Mouse (Mus musculus) ovary, postnatal 10 days (tissue): ENCODE results near the gene Vrk2.
A peak's percentile ranks its signal among the peaks of the same experiment; 100 is the strongest.

ENCODE experiments used
- DNase-seq: peaks from one replicate; pipeline ENCODE4 v3.0.0; 2022; ENCODE audit warnings: low spot score

Vrk2 gene

DNA sequence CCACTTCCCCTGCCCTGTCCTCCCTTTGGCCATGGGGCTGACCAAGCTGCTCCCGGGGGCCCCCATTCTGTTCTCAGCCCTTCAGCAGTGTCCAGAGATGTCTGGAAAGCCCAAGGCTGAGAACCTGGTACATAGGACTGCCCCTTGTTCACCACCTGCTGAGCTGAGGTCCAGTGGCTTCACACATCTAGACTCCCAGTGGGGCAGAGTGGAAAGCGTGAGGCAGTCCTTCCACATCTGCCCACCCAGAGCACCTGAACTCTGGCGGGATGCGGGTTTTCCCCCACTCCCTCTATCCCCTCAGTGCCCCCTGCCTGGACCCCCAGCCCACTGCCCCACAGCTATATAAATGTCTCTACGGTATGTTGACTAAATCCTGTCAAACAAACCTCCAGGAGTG lies 56.0 kb downstream of the Vrk2 start:
- DNase-seq = no peak

DNA sequence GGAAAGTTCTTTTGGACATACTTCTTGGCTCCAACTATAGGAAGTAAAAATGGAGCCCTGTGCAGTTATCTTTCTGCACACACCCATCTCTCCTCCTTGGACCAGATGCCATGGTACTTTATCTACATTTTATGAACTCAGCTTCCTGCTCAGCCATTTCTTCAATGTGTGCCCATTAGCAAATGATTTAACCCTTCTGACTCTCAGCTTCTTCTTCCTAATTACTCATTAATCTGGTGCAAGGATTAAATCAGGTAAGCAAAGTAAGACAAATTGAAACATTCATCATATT lies 60.0 kb downstream of the Vrk2 start:
- no peak for DNase-seq

DNA sequence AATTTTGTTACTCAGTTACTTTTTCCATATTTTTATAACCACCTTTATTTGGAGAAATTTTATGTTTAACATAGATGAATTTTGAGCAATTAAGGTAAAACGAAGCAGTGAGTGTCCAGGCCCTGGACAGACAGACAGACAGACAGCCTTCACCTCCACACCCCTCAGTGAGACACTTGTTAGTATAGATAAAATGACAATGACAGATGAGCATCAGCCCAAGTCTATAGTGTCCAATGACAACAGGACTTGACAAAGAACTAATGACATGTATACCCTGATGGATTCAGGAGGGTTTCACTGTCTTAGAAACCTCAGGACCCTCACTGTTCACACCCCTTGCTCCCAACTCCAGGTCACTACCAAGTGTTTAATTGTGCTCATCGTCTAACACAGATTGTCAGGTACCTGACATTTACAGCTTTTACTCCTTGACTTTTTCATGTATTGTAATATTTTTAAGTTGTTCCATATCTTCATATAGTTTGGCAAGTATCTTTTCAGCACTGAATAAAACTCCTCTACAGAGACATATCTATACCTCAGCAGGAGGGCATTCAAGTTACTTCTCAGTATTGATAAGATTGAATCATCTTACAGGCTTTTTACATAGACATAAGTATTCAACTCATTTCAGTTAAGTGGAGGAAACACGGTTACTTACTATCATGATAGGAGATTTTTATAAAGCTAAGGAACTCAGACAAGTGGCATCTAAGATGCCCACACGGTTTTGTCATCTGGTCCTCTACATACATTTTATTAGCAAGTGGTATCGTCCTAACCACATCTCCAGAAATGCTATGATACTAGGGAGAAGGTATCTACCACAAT lies 60.6 kb downstream of the Vrk2 start:
- no peak for DNase-seq

DNA sequence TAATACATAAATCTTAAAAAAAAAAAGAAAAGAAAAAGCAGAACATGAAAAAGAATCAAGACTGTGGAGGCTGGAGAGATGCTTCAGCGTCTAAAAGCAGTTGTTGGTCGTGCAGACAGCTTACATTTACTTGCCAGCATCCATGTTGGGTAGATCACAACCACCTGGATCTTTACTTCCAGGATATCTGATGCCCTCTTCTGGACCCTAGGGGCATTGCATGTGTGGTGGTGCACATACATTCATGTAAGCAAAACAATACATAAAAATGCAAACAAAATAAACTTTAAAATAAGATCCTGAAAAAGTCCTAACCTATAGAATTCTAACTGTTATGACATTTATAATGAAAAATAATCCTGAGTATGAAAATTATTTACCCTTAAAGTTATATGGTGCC lies 66.9 kb downstream of the Vrk2 start:
- DNase-seq = no peak

DNA sequence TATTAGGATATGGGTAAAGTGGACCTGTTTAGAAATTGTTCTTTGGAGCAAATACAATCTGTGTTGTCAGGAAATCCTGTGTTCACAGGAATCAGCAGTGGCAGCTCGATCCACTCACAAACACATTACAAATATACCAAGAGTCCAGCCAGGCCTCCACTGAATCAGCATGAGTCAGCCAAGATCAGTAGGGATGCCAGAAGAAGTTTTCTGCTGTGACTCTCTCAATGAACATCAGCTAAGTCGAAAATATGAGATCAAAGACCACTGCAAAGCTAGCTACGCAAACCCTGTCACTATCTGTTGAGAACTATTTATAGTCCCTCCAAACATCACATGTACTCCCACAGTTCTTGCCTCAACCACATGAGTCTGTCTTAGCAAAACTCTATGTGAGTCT lies 74.8 kb downstream of the Vrk2 start:
- DNase-seq = no peak

DNA sequence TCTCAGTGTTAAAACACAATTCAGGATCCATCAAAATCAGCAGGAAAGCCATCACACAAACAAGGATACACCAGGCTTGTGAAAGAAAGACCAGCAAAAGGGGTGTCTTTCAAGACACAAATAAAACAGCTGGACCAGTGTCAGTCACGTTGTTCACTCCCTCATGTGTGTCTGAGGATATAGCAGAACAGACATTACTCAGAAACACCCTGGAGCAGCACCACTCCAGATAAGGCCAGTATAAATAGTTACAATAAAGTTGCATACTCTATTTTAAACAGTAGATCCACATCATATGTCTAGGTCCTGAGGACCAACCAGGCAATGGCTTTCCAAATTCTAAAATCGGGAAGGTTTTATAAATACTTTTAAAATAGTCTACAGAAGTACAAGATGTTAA lies 77.7 kb downstream of the Vrk2 start:
- no peak for DNase-seq

DNA sequence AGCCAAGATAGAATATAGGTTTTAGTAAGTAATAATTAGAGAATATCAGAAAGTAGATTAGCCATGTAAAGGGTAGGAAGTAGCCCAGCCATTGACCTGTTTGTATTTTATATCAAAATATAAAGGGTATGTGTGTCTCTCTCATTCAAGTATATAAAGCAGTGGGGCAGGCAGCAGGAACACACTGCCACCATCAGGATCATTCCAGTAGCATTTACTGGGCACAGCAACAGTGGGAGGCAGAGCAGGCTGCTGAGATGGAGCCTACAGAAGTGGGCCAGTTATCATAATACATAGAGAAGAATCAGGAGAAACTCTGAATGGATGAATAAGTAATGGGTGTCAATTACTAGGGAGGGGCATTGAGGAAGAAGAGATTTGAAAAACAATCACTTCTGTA lies 80.1 kb downstream of the Vrk2 start:
- no peak for DNase-seq

DNA sequence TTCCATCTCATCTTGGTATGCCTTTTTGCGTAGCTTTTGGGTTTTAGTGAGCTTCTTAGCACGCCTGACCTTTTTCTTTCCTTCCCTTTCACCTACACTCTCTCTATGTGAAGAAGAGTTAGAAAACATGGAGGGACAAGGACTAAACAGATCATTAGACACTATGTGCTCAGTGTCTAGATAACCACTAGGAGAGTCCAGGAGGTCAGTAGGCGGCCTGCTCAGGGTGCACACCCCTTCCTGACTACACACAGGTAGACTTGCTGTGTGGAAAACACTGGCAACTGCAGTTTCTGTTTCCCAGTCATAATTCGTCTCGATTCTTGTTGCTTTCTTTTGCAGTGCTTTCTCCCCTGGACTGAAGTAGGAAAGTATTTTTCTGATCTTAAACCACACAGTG lies 97.8 kb downstream of the Vrk2 start:
- DNase-seq = no peak

DNA sequence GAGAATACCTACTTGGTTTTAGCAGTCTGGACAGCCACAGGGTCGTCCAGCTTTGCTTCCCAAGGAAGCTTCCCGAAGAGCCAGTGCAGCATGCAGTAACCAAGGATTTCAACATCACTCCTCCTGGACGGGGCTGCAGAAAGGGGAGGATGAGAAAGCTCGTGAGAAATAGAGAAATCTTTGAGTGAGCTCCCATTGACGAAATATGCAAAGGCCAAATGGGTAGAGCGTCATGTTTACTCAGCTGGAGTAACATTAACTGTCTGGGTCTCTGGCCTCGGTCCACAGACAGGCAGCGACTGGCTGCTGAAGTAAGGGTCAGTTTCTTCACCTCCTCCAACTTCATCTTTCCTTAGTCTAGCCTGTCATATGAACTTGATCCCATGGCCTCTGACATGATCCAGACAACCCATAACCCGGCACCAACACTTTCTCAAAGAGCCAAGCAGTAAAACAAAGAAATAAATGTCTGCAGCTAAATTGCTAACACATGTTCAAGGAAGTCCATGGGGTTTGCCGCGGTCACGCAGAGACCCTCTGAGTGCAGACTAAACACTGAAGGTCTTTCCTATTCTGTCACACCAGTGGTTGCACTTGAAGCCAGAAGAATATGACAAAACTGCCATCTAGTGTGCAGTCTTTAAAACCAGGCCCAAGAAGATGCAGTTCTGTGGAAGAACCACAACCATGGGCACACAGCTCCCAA lies 103.9 kb downstream of the Vrk2 start:
- DNase-seq = peak; percentile 9

DNA sequence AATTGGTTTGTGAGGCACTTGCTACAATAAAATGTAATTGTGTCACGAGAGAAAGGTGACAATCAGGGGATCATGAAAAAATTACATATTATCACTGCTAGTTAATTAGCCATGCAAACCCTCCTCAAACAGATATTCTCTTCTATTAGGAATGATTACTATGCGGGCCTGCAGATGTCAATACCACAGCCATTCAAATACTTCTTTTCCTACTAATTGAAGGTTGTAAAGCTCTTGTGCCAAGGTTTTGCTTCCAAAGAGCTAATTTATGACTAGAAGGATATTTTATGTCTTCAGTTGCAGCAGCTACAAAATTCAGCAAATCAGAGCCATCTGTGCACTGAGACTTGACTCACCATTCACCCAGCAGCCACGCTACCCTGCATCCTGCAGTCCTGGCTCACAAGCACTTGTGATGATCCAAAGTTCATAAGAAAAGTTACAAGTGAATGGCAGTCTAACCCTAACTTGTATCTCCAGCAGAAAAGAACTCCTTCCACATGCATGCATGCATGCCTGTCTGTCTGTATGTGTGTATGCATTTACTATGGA lies 112.0 kb downstream of the Vrk2 start:
- no peak for DNase-seq

DNA sequence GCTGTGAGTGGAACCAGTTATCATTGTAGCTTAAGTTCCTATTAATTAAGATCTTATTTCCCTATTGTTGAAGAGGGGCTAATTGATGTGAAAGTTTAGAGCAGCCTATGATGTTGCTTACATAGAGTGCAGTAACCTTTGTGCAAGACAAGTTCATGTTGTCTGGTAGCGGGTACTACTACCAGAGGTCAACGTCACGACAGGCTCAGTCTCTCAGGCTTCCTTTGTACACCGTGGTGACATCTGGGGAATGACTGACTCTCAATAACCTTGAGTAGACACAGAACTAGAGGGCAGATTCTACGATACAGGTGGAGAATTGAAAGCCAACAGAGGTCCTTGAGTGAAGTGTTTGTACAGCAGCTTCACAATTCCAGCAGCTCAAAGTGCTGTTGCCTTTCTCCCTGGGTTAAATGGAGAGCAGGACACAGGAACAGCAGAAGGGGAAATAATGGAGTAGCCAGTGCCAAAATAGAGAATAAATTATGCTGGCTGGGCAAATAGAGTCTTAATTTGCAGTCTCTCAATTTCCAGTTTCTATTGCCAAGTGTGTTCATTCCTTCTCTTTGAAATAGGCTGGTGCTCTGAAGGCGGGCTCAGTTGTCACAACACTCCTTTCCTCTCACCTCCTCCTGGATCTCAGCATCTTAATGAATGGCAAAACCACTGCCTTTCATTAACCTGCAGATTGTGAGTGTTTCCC lies 116.6 kb downstream of the Vrk2 start:
- no peak for DNase-seq

DNA sequence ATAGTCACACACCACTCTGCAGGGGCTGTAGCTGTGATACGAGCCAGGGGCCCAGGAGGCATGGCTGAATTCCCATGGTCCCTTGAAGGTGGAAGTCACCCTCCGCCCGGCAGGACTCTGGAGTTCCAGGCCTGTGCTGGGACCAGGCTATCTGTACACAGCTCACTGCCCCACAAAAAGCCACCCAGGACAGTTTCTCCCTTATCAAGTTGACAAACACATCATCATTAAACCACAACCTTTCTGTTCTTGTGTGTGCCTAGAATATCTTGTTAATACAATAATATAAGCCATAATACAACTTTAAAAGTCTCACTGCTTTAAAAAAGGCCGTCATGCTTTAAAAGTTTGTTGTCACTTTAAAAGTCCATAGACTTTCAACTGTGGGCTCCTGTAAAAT lies 139.7 kb downstream of the Vrk2 start:
- no peak for DNase-seq

DNA sequence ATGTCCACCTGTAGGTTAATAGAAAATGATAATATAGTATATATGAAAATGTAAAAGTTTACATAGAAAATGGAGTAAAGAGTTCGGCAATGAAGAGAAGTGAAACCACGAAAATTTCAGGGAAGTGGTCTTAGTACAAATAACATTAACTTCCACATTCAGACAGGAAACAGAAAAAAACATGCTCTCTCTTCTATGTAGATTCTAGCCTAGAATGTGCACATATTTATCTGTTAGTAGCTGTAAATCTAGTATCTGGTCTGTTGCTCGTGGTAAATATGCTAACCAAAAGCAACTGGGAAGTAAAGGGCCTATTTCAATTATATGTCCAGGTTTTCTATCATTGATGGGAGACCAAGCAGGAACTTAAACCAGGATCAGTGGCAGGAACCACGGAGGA lies 141.1 kb downstream of the Vrk2 start:
- no peak for DNase-seq

DNA sequence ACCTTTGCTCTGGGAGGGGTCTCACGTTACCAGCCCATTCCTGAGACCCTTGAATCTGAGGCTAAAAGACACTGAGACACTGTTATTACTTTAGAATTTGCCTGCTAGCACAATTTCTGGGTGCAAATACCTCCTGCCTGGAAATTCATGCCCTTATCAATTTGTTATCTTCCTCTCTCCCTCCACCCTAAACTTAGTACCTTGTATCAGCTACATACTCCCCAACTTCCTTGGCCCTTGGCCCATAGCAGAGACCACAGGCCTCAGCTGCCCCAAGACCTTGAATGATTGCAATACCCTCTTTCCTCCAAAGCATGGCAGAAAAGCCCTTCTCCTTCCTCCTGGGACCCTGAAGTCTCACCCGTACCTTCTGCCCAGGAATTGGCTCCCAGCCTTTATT lies 142.6 kb downstream of the Vrk2 start:
- no peak for DNase-seq

DNA sequence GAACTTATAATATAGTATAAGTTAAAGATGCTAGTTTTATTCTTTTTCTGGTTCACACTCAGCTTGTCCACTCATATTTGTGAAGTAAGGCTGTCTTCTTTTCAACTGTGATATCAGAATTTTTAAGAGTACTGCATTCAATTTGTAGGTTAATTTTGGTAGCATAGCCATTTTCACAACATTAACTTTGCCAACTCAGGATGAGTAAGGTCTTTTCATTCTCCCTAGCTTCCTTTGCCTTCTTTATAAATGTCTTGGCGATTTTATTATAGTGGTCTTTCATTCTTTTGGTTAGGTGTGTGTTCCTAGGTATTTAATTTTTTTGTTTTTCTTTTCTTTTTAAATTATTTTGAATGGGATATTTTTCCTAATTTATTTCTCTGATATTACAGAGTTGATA lies 143.2 kb downstream of the Vrk2 start:
- DNase-seq = no peak

DNA sequence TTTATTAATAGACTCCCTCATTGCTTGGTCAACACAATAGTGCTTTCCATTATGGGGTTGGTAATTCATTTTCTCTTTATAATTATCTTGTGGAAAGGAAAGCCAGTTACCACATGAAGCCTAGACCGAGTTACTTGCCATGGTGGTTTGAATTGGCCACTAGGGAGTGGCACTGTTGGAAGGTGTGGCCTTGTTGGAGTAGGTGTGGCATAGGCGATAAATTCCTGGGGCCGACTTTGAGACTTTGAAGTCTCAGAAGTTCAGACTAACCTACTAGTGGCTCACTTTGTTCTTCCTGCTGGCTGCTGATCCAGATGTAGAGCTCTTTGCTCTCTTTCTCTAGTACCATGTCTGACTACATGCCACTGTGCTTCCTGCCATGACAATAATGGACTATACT lies 144.0 kb downstream of the Vrk2 start:
- DNase-seq = no peak

DNA sequence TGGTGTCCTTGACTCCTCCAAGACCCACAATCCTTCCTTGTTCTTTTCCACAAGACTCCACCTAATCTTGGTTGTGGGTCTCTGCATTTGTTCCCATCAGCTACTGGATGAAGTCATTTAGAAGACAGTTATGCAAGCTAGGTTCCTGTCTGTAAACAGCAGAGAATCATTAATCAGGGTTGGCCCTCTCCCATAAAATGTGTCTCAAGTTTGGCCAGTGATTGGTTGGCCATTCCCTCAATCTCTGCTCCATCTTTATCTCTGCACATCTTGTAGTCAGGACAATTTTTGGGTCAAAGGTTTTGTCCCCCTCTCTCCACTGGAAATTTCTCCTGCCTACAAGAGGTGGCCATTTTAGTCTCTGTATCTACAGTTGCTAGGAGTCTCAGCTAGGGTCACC lies 149.4 kb downstream of the Vrk2 start:
- DNase-seq = no peak

DNA sequence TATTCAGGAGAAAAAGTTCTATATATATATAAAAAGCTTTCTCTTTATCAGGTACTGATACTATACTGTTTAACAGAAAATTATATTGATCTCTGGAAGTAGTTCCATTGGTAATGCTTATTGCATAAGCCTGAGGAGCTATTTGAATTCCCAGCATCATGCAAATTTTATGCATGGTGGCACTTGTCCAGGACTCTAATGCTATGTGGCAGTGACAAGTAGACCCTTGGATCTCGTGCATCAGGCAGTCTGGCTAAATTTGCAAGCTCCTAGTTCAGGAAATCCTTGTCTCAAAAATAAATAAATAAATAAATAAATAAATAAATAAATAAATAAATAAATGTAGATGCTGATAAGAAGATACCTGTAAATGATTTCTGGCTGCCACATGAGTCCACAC lies 152.7 kb downstream of the Vrk2 start:
- no peak for DNase-seq

DNA sequence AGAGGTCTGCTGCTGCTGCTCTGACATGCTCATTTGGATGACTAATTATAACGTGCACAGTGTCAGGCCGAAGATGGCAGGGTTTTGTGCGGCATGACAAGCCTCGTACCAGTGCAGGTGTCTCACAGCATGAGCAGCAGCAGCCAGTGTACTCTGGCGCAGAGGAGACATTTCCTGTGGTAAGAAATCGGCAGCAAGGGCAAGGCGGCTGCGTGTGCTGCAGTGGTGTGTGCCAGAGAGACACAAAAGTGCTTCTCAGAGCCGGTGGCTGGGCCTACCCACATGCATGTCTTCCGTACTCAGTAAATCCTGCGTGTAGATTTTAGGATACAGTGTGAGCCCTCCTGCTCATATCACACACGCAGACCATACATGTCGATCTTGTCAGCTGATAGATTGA lies 156.0 kb downstream of the Vrk2 start:
- DNase-seq = no peak

DNA sequence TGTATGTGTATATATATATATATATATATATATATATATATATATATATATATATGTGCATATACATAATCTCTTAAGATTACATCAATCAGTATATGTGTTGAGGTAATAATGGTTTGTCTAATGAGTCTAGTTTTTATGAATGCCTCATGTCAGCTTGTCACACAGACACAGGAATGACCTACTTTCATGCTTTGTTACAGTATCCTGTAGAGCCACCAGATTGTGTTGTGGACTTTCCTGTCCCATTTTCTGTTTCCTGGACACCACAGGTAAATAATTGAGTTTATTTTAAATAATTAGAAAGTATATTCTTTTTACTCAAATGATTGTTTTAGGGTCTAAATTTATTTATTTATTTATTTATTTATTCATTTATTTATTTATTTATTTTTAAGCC lies 159.6 kb downstream of the Vrk2 start:
- DNase-seq = no peak

DNA sequence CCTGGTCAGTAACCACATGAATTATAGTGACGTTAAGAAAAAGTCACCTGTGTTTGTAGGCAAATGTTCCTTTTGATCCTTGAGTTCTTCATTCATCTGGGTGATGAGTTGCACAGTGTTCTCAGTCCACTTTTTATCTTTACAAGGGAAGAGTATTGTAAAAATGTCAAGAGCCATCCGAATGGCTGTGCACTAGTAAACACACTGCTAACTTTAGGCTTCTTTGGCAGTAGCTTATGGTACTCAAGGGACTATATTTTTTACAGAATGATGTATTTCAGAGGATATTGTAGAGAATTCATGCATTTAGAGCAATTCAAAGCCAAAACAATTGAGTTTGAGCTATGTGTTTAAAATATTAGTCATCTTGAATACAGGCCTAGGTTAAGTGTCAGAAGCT lies 172.3 kb downstream of the Vrk2 start:
- DNase-seq = no peak
